Mouse (Mus musculus): ENCODE results near the gene Cd3d.
A peak's percentile ranks its signal among the peaks of the same experiment; 100 is the strongest.

Cd3d gene

DNA sequence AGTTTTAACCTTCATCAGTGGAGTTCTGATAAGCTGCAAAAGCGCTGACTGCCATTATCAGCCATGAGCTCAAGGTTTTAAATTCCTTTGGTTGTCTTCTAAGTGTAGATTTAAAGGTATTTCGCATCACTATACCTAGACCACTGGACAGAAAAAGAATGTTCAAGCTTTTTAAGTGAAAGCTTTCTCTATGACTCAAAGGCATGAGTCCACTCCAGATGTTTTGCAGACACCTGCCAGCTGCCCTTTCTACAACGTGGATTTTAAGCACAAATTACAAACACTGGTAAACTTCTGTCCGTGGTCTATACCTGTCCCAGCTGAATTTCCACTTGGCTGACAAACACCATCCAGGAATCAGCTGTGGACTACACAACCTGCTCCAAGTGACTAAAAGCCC is 13.4 kb downstream of the Cd3d start:
- no peak for DNase-seq

DNA sequence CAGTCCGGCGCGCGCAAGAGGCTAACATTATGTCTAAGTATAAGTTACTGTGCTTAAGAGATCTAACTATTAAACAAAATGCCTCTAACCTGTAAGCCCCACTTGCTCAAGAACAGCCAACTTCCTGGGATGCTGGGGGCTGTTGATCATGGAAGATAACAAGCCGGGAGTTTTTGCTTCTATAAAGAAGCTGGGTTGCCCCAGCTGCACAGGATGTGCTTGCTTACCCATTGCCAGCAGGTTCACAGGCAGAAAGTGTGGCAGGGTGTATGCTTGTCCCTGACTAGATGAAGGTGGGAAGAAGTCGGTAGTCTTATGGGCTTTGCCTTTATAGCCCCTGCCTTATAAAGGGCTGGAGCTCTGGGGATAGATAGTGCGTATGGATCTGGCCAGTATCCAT is 15.0 kb downstream of the Cd3d start:
- no peak for DNase-seq

DNA sequence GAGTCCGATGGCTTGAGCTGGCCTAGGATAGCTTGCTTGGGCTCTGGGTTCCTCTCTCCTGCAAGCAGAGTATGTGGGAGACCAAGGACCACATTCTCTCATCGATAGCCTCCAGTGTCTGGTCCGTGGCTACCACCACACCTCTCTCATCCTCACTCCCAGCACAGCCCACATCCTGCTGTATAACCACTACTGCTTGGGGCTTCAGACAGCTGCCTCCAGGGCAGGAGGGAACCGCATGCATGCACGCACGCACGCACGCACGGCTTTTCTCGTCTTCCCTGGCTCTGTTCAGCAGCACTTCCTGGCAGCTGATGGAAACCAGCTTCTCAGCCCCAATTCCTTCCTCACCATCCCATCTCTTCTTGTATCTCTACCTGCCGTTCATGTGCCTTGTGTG is 16.6 kb downstream of the Cd3d start:
- no peak for DNase-seq

DNA sequence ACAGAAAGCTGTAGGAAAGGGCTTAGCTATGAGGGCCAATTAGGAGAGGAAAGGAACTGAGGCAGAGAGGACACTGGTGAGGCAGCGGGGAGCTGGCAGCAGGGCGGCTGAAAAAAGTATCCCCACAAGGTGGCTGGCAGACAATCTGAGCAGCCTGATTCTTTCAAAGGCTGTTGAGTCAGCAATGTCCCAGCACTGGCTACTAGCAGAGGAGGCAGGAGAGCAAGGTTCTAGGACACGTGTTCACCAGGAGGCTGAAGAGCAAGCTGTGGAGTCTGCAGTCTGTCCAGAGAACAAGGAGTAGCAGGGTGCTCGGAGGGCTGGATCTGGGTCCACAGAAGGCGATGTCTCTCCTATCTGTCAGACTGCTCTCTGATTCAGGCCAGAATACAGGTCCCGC is 17.6 kb downstream of the Cd3d start:
- DNase-seq = peak; percentile 62 to 88

DNA sequence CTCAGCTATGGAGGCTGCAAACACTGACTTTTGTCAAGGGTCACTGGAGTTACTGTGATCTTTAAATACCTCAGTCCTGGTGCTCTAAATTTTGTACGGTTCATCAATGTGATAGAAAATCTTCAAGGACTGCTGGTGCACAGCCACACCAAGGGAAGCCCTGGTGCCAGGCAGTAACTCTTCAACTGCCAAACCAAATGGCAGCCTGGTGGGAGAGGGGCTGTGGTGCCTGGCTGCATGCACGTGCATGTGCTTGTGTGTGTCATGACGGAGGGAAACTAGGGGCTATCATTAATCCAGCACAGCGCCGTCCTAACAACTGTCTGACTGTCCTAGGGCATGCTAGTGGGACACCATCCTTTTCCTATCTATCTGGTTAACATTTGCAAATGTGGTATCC is 18.2 kb downstream of the Cd3d start:
- no peak for DNase-seq

DNA sequence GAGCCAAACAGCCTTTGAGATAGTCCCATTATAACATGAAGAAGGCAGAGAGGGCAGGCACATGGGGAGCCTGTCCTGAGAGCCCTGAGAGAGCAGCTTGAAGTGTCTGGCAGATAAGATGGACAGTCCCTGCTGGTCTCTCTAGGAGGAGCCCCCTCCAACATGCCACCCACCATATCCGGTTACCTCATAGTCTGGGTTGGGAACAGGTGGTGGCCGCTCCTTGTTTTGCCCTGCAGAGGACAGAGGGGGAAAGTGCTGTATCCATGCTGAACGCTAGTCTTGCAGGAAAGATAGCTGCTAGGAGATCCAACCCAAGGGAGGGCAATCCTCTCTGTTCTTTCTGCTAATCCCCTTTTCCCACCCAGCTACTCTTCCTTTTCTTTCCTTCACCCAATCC is 18.7 kb downstream of the Cd3d start:
- no peak for DNase-seq

DNA sequence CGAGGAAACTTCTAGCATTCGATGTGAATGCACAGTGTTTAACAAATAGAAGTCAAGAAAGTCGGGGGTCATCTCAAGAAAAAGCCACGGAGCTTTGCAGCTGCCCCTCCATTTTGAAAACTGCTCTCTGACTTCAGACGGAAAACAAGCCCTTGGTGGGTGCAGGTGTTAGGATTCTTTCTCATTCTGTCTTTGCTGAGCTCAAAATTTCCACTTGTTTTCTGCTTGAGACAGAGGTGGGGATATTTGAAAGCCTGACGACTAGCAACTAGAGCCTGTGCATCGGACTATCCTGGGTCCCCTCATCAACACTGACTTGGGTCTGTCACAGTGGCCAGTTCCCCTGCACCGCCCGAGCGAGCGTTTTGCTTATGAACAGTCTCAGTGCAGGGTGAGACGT is 25.8 kb downstream of the Cd3d start:
- DNase-seq = no peak

DNA sequence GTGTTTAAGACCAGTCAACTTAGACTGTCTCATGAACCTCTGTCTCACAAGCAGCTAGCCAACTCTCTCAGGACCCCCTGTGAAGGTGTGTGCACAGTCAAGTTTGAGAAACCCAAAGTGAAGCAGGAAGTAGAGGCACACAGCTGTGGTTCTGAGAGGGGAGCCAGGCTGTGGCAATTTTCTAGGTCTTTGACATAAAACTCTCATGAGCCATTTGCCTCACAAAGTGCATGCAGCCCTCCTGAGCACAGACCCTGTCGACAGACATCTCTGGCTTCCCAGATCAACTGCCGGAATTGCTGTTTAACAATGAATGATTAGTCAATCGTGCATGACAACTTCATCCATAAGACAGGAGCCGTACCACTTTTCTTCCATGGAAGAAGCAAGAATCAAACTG is 26.8 kb downstream of the Cd3d start:
- no peak for DNase-seq

DNA sequence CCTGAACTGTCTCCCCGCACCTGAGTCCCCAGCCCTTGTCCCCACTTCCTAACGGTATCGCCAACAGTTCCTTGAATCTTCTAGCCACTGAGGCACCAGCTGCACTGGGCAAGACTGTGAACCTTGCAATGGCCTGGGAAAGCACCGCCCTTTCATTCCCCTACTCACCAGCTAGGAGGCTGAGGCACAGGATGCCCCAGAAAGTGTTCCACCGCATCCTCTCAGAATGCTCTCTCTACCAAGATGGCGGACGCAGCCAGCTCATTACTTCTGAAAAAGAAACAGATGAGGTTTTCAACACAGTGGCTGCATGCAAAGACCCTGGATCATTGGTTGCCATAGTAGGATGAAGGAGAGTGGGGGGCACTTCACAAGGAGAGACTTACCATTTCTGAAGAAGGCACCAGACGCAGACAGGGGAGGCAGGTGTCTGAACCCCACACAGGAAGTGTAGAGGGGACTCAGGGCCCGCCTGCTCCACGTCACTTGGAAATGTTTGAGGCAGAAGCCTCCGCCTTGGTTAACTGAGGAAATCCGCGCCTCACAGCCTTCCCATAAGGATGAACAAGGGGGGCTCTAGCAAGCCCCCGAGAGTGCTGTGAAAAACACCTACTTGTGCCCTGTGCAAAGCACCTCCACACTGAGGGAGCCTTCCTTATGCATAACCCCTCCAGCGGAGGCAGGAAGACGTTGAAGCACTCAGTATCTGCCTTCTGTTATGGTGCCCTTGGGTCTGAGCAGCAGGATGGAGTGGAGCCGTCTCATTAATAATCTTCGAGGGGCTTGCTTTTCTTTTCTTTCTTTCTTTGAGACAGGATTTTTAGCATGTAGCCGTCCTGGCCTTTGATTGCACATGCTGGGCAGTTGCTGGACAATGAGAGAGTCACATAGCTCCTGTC is 27.8 kb downstream of the Cd3d start, which contains the start of gene Cd3e:
Gene Cd3e, minus strand, starts transcription at position 448 of the 899 bp plus-strand sequence.
- DNase-seq = no peak

DNA sequence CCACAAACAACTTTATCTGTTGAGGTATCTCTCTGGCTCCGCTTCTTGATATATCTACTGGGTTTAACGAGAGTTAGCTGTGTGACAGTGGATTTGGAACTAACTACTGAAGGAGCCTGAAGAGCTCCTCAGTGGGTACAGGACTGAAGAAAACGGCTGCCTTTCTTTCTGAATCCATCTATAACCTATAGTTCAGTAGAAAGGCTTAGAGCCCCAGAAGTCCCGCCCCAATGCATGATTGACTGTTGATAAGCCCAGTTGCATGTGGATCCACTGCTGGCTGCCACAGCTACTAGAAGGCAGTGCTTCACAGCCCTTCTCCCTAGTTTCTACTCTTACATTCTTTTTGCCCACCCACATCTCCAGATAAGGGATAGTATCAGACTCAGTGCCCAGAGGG is 28.9 kb downstream of the Cd3d start:
- DNase-seq = no peak

DNA sequence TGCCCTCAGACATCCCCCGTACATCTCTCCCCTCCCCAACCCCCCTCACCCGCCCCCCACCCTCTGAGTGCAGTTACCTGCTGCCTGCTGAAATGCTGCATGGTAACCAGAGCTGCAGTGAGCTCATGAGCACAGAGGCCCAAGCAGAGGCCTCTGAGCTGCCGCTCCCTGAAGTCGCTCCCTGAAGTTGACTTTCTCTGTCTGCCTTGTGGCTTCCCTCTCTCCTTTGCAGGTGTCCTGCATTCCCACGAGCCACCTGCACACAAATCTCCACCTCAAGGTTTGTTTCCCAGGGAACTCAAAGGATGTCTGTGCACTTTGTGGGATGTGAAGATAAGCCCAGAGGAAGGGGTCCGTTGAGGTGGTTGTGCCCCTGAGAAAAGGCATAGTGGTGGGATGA is 29.7 kb downstream of the Cd3d start:
- no peak for DNase-seq

DNA sequence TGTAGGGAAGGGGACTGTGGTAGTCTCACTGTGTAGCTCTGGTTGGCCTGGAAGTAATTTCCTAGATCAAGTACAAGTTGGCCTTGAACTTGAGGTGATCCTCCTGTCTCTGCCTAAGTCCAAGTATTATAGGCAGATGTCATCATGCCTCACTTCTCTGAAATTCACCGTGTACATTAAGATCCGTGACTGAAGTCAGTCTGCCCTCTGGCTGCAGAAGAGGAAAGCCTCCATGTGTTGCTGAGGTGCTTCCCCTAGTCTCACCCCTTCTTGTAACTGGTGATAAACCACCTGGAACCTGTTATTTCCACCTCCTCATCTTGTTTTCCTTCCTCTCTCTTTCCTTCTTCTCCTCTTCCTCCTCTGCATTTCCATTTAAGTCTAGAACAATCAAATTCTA is 33.3 kb downstream of the Cd3d start:
- DNase-seq = no peak

DNA sequence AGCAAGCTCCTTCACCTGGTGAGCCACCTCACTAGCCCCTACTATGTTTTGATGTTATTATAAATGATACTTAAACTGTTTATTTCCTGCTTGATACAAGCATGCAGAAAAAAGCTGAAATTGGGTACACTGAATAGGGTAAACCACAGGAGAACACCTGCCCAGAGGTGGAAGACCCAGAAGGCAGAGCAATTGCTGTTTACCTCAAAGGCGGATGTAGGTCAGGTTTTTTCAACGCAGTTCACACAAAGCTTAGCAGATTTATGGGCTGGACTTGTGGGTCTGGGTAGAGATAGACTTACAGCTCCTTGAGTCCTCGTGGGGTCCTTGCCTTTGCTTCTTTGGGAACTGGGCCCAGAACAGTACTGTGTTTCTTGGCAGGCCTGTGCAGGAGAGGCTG is 34.3 kb downstream of the Cd3d start:
- no peak for DNase-seq

DNA sequence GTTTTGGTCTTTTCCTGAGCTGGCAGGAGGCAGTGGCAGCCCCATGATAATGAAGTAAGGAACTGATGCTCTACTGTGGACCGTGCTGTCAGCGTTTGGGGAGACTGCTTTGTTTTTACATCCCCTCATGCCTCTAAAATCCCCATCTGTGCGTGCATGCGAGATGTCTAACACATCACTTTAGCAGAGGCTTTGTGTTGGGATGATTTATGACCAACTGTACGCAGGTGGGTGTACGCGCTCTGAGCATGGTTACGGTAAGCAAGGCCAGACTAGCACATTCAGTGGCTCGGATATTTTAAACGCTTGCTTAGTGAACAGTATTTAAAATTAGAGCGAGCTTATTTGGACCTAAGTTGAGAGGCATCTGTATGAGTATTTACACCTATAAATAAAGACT is 36.4 kb downstream of the Cd3d start:
- DNase-seq = no peak

DNA sequence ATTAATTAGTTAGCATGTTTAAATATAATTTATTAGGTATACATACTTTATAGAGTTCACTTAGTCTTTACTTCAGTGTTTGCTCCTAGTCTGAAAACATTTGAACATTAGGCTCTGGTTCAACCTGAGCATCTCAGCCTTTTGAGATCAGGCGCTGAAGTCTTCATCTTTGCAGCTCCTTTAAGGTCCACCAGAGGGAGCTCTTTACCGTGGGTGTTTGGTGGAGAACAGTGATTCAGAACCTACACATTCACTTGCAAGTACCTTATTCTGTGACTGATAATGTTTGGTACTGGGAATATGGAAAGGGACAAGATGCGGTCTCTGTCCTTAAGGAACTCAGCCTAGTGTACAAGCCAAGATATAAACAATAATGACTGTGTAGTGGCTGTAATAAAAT is 41.2 kb downstream of the Cd3d start:
- peak; percentile 52 to 72 for DNase-seq

DNA sequence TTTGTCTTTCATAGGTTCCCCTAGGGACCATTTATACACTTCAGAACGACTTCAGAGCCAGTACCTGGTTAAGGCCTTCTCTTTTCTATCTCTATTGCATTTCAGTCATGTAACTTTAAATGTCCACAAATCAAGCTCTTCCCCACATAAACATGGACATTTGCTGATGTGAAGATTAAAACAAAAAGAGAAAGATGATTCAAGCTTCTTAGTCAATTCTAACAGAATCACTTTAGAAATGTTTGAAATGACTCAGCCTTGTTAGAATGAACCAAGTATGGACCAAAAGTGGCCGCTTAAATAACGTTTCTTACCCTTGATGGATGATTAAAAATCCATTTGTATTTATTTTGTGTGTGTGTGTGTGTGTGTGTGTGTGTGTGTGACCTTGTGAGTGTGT is 42.1 kb downstream of the Cd3d start:
- DNase-seq = no peak

DNA sequence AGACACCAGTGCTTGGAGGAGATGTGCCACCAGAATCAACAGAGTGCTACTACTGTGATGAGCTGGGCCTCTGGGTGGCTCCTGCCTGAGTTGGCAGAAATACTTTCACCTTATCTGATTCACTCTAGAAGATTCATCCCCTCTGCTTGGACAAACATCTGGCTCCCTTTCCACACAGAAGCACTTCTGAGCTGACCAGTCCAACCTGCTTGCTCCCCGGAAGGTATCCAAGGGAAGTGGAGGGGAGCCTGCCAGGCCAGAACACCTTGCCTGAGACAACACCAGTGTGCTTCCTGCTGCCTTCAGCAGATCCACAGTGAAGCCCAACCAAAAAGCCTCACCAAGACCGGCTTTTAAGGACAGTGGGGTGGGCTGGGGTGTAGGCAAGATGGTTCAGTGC is 42.6 kb downstream of the Cd3d start:
- no peak for DNase-seq

DNA sequence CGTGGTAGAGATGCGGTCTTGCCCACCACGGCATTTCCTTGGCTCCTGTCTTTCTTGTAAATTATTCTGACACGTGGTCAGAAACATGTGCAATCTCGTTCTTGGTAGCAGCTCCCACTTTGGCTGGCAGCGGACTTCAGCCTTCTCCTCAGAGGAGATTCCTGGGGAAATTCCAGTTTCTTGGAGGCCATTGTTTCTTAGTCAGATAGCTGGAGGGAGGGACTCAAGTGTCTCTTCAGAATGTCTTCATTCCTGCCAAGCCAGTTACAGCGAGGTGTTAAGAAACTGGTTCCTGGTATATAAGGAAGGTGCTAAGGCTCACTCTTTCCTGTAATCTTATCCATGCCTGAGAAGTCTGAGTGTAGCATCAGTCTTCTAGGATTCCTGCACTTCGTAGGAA is 45.8 kb downstream of the Cd3d start:
- DNase-seq = no peak

DNA sequence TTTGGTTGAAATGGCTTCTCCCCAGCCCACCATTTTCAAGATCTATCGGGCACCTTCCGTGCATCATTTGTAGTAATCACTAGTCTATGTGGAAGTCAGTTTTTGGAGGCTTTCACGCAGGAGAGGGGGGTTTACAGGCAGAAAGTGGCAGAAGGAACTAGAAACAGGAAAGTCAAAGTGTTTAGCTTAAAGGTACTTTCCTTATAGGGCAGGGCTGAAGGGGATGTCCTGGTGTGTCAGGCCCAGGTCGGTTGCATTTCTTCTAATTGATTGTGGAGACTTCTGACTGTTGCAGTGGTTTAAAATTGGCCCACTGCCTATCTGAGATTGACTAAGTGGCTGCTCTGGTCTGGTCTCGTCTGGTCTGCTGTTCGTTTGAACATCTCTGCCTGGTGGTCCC is 48.8 kb downstream of the Cd3d start:
- DNase-seq = no peak

DNA sequence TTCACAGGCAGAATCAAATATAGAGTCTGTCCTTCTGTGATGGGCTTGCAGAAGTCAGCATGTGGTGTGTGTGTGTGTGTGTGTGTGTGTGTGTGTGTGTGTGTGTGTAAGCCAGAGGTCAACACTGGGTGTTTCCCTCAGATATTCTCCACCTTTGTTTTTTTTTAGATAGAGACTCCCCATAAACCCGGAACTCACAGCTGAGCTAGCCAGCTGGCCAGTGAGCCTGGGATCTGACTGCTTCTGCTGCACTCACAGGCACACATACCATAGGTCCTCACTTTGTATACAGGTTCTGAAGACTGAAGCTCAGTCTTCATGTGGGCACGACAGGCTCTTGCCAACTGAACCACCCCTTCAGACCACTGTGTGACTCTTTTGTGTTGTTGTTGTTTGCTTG is 50.7 kb downstream of the Cd3d start:
- DNase-seq = no peak

DNA sequence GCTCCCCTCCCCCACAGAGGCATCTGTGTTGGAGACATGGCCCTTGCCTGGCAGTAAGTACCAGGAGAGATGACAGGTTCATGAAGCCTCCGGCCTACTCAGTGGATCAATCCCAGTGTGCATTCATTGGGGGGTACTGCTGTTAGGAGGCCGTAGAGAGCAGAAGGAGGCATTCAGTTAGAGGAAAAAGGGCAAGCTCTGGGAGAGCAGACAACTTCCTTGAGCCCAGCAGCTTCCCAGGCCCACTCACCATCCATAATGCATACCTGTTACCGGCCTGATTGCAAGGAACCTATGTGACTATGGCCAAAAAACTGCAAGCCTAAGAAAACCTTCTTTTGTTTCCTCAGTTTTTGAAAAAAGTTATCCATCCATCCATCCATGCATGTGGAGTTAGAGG is 52.9 kb downstream of the Cd3d start:
- DNase-seq = no peak
